Mouse (Mus musculus): ENCODE data around the gene Lrrc63. TPM values are rescaled to one million over a fixed set of nuclear protein-coding genes. Genes with fewer than 3 reads are reported as not detected.

The Lrrc63 gene
- polyA plus RNA-seq, 1 experiment = not detected

GRCm38 (mm10) chr14:75069356-75069979, 61.2 kb downstream of the Lrrc63 start:
- TF ChIP-seq CTCF (IDR thresholded peaks at IDR 0.05; ENCODE audit: borderline replicate concordance, insufficient read depth, low read length) (no peak), POLR2A (IDR thresholded peaks at IDR 0.05; ENCODE audit: low read depth, low read length) (no peak)
- Histone ChIP-seq H3K4me3 (ENCODE audit: insufficient read depth, low read length) (no peak overlapping the region), H3K27ac (ENCODE audit: insufficient read depth, low read length) (no peak overlapping the region), H3K4me1 (ENCODE audit: control insufficient read depth, insufficient read depth, low read length) (no peaks in the 10 kb centered on the region)

- TF ChIP-seq POLR2A (IDR thresholded peaks at IDR 0.05; ENCODE audit: low read depth, low read length) = no peak
- Histone ChIP-seq H3K4me1 (ENCODE audit: control insufficient read depth, insufficient read depth, low read length) (no peaks in the 10 kb centered on the region), H3K27ac (ENCODE audit: insufficient read depth, low read length) (no peak overlapping the region), H3K4me3 (ENCODE audit: insufficient read depth, low read length) (no peak overlapping the region)
Measured at GRCm38 (mm10) chr14:75068430-75069112, 62.1 kb downstream of the Lrrc63 start.

DNA sequence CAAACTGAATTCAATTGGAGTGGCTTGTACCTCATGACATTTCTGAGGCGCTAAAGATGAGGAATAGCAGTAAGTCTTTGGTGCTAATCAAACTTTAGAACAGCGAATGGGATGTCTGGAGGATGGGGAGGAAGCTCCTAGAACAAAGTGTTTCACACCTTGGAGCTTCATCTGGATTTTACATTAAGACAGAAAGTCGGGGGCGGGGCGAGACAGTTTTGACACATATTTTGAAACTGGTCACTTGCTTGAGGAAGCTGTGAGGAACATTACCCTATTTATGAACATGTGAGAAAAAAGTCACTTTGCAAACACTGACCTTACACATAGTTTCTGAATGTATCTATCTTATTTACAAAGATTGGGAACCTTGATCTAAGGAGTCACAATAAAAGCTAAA, 65.5 kb downstream of the Lrrc63 start:
- Histone ChIP-seq H3K4me1 (ENCODE audit: control insufficient read depth, insufficient read depth, low read length) (no peaks in the 10 kb centered on the region), H3K27ac (ENCODE audit: insufficient read depth, low read length) (no peak overlapping the region), H3K4me3 (ENCODE audit: insufficient read depth, low read length) (no peak overlapping the region)
- TF ChIP-seq CTCF (IDR thresholded peaks at IDR 0.05; ENCODE audit: borderline replicate concordance, insufficient read depth, low read length) (no peak), POLR2A (IDR thresholded peaks at IDR 0.05; ENCODE audit: low read depth, low read length) (no peak)

- no peak overlapping the region for H3K27ac ChIP-seq (ENCODE audit: insufficient read depth, low read length)
- no peak for TF ChIP-seq CTCF (IDR thresholded peaks at IDR 0.05; ENCODE audit: borderline replicate concordance, insufficient read depth, low read length)
- TF ChIP-seq POLR2A (IDR thresholded peaks at IDR 0.05; ENCODE audit: low read depth, low read length) = no peak
- no peaks in the 10 kb centered on the region for H3K4me1 ChIP-seq (ENCODE audit: control insufficient read depth, insufficient read depth, low read length)
- H3K4me3 ChIP-seq (ENCODE audit: insufficient read depth, low read length) = no peak overlapping the region
Measured at GRCm38 (mm10) chr14:75064520-75064919, 66.2 kb downstream of the Lrrc63 start.

GRCm38 (mm10) chr14:75063936-75064335, 66.7 kb downstream of the Lrrc63 start:
- TF ChIP-seq CTCF (IDR thresholded peaks at IDR 0.05; ENCODE audit: borderline replicate concordance, insufficient read depth, low read length) = no peak
- no peak for TF ChIP-seq POLR2A (IDR thresholded peaks at IDR 0.05; ENCODE audit: low read depth, low read length)
- Histone ChIP-seq H3K27ac (ENCODE audit: insufficient read depth, low read length) (no peak overlapping the region), H3K4me3 (ENCODE audit: insufficient read depth, low read length) (no peak overlapping the region), H3K4me1 (ENCODE audit: control insufficient read depth, insufficient read depth, low read length) (no peaks in the 10 kb centered on the region)

DNA sequence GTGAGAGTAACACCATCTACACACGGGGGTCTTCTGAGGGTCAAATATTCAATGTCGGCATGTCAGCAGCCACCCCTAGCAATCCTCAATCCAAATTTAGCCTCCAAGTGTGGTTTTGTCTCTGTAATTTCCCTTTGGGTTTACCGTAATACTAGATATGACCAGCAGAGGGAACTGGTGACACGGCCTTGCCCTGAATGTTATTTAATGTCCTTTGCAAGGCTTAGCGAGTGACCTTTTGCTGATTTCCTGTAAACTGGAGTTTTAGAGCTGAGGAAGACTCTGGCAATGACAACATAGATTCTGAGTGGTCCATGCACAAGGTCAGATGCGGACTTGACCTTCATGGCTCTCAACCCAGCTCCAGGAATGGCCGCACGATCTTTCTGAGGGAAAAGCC, 70.1 kb downstream of the Lrrc63 start:
- no peak overlapping the region for H3K27ac ChIP-seq (ENCODE audit: insufficient read depth, low read length)
- no peak for TF ChIP-seq POLR2A (IDR thresholded peaks at IDR 0.05; ENCODE audit: low read depth, low read length)
- no peak overlapping the region for H3K4me3 ChIP-seq (ENCODE audit: insufficient read depth, low read length)
- H3K4me1 ChIP-seq (ENCODE audit: control insufficient read depth, insufficient read depth, low read length) = no peaks in the 10 kb centered on the region

DNA sequence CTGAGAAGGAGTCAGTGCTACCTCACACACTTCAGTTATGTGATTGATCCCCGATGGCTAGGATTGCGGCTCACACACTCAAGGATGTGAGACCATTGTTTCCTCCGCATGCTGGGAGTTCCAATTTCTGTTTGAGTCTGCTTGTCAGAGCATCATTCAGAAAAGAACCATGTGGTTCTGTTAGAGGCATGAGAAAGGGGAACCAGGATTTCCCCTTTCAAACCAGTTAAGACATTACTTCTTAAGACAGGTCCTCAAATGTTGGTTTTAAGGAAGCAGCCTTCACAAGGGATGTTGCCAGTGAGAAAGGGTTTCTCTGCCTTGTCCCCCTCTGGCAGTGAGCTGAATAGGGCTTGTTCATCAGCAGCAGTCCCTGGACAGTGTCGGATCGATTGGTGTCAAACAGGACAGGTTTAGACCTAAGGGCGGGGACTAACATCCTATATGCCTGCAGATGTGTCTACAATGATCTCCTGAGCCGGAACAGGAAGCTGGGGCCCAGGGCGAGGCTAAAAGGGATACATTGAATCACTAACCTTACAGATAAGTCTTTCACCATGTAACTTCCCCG, 73.7 kb downstream of the Lrrc63 start:
- H3K4me1 ChIP-seq (ENCODE audit: control insufficient read depth, insufficient read depth, low read length) = peaks cover 2% of the 10 kb centered on the region; the same call in 1 of the 2 replicates
- no peak for TF ChIP-seq CTCF (IDR thresholded peaks at IDR 0.05; ENCODE audit: borderline replicate concordance, insufficient read depth, low read length)
- no peak for TF ChIP-seq POLR2A (IDR thresholded peaks at IDR 0.05; ENCODE audit: low read depth, low read length)
- H3K27ac ChIP-seq (ENCODE audit: insufficient read depth, low read length) = no peak overlapping the region
- H3K4me3 ChIP-seq (ENCODE audit: insufficient read depth, low read length) = no peak overlapping the region

- Histone ChIP-seq H3K27ac (ENCODE audit: insufficient read depth, low read length) (no peak overlapping the region), H3K4me3 (ENCODE audit: insufficient read depth, low read length) (no peak overlapping the region), H3K4me1 (ENCODE audit: control insufficient read depth, insufficient read depth, low read length) (peaks cover 2% of the 10 kb centered on the region; the same call in 1 of the 2 replicates)
- TF ChIP-seq CTCF (IDR thresholded peaks at IDR 0.05; ENCODE audit: borderline replicate concordance, insufficient read depth, low read length) = no peak
- no peak for TF ChIP-seq POLR2A (IDR thresholded peaks at IDR 0.05; ENCODE audit: low read depth, low read length)
Measured at GRCm38 (mm10) chr14:75054455-75055343, 76.0 kb downstream of the Lrrc63 start.

GRCm38 (mm10) chr14:75052451-75052850, 78.2 kb downstream of the Lrrc63 start:
- TF ChIP-seq CTCF (IDR thresholded peaks at IDR 0.05; ENCODE audit: borderline replicate concordance, insufficient read depth, low read length) = no peak
- Histone ChIP-seq H3K4me3 (ENCODE audit: insufficient read depth, low read length) (no peak overlapping the region), H3K4me1 (ENCODE audit: control insufficient read depth, insufficient read depth, low read length) (peaks cover 2% of the 10 kb centered on the region; the same call in 1 of the 2 replicates), H3K27ac (ENCODE audit: insufficient read depth, low read length) (no peak overlapping the region)

Measured in embryonic fibroblast, embryonic 13.5 days (primary cell).